Mouse (Mus musculus) adrenal gland, adult 18-20 months (tissue): ENCODE measurements around the gene Acot11. TPM values are rescaled to one million over a fixed set of nuclear protein-coding genes. Genes with fewer than 3 reads are reported as not detected.
"Not testable (repeated sequence)": the region's sequence is repeated elsewhere in the genome, so short reads cannot be mapped to it uniquely, and the experiment has no call there.

Experiments used
- DNase-seq, 2 experiments: peaks; one replicate each; pipeline ENCODE4 v3.0.0; 2021 to 2022; ENCODE audit warnings: low spot score in 2 of 2
- total RNA-seq, 2 experiments: library from RNA; stranded (reverse); gene quantifications; 1 replicate in 1 of 2; 2 replicates in 1 of 2; pipeline ENCODE4 v1.2.3; 2021

Gene Acot11
- total RNA-seq, 2 experiments from 2014 or later: 99.8 to 239 TPM

DNA sequence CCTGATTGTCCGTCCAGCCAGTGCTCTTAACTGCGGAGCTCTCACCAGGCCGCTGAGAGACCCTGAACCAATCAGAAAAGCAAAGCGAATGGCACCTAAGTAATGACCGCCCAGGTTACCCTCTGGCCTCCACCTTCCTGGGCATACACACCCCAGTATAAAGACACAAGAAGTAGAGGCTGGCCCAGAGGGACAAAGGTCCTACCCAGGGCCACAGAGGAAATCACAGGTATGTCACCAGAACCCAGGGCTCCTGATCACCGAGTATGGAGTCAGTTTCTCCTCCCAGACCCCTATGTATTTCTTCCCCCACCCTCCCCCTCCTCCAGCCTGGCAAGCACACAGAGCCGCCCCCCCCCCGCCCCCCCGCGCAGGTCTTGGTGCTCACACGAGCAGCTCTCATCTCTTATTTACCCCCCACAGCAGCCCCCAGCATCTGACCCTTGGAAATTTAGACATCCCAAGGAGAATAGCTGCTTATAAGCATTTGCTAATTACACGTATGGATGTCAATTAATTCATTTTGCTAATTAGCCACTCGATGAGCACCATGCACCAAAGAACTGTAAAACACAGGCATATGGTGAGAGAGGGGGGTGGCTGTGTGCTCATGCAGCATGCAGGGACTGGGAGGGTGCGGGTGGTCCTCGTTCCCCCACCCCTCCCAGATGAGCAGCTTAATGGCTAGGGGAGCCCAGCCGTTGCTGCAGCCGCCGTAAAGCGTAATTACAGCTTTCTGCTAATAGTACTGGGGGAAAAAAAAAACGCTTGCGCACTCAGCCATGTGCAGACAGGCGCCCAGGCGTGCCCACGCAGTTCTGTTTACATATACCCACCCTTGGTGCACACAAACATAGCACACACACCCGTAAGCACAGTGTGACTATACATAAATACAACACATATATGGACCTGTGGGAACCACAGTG lies 10.9 kb upstream of the Acot11 start:
- no peak for DNase-seq

DNA sequence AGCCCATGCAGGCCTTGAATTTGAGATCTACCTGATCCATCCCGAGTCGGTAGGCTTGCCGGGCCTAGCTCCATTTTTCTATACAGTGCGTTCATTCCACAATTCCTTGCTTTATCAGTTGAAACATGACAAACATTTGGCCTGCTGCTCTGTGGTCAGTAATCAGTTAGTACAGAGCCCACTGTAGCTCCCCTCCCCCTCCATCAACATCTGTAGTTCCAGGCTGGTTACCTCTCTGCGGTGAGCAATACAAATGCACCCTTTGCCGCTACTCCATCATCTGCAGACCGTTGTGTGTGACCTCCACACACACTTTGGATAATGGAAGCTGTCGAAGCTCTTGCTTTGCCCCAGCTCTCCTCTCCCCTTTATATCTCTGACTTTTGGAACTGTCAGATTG lies 6.4 kb upstream of the Acot11 start:
- DNase-seq: no peak

DNA sequence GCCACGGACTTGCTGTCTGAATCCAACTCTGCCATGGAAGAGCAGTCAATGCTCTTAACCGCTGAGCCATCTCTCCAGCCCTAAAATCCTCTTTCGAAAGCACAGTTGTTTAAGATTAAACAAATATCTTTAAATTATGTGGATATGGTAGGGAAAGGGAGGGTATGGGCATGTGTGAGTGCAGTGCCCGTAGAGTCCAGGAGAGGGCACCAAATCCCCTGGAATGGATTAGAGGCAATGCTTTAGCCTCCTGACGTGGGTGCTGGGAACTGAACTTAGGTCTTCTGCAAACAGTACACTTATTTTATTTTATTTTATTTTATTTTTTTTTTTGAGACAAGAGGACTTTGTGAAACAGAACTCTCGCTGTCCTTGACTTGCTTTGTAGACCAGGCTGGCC lies 5.2 kb upstream of the Acot11 start:
- DNase-seq: no peak

DNA sequence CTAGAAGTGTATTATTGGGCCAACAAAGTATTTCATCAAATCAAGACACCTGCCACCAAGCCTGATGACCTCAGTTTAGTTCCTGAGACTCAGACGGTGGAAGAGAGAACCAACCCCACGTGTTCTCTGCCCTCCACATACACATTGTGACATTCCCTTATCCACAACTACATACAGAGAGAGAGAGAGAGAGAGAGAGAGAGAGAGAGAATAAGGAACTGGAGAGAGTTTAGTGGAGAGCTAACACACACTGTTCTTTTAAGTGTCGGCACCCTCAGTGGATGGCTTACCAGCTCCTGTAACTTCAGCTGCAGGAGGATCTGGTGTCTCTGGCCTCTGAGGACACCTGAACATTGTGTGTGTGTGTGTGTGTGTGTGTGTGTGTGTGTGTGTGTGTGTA lies 2.5 kb upstream of the Acot11 start:
- no peak for DNase-seq

DNA sequence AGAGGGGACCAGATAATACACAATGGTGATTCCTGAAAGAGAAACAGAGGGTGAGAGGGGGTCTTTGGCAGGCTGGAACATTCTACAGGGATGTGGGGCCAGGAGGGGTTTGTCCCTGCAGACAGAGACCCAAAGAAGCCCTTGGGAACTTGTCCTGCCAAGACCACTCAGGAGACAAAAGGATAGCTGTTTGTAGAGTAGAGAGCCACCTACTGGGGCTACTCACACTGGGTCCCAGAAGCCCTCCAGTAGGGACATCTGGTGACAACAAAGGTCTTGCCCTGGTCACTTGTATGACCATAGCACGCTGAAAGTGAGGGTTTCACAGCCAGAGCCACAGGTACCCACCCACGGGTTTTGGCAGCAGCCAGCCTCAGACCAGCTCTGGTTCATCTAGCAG lies 1.1 kb upstream of the Acot11 start:
- DNase-seq: no peak

DNA sequence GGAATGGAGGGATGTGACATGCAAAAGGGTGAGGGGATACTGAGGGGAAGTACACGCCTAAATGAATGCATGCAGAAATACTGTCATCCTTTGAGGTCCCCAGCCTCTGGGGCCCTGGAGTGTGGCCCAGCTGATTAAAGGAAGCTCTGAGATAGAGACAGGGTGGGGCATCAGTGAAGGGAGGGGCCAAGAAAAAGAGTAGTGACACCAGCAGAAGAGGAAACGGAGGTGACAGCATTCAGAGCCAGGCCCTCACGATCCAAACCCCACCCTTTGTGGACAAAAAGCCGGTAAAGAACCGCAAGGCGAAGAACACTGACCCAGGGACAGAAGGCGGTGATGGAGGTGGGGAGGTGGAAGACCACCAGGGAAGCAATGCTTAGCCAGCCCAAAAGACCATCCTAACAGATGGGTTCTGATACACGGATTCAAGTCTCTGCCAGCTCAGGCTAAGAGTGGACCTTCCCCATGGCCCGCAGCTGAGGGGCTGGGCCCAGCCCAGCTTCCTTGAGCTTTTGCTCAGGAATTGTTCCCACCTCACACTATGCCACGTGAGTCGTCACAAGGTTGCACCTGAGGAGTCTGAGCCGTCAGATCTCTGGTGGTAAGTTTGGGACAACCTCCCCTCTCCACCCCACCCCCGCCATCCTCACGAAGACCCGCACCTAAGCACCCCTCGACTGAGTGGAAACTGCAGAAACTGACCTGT lies 443 bp downstream of the Acot11 start:
- no peak for DNase-seq

DNA sequence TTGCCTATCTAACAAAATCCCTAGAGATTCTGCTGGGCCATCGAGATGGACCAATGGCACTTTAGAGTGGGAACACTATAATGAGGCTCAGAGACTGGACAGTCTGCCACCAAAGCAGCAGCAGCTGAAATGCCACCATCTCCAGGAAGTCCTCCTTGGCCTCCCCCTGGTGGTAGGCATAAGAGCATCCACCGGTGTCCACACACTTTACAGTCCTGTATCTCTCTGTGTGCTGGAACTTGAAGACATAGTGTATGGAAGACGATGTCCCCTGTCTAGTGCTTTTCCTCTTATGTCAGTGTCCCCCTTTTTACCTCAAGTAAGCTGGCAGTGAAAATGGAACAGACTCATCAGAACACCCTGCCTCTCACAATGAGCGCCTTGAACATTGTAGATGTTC lies 1.0 kb downstream of the Acot11 start:
- no peak for DNase-seq

DNA sequence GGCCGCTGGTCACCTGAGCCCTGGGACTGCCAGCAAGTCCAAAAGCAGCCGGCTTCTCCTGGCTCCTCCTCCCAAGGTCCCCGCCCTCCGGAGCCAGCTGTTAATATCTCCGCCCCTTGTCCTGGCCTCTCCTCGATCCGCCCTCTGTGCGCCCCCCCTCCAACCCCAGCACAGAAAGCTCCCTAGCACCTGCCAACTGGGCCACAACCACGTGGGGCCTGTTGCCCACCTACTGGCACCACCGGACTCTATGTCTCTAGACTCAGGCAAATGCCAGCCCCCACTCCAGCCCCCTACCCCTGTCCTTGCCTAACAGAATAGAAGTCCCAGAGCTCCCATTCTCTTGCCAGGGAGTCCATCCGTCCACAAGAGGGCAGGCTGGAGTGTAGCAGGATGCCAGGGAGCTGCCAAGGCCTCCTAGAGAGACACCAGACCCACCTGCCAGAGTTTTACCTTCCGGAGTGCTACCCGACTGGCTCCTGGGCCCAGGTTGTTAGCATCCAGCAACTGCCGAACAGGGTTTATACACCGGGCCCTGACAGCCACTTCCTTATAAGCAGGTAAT lies 4.9 kb downstream of the Acot11 start:
- peak; percentile 63 to 66 for DNase-seq

DNA sequence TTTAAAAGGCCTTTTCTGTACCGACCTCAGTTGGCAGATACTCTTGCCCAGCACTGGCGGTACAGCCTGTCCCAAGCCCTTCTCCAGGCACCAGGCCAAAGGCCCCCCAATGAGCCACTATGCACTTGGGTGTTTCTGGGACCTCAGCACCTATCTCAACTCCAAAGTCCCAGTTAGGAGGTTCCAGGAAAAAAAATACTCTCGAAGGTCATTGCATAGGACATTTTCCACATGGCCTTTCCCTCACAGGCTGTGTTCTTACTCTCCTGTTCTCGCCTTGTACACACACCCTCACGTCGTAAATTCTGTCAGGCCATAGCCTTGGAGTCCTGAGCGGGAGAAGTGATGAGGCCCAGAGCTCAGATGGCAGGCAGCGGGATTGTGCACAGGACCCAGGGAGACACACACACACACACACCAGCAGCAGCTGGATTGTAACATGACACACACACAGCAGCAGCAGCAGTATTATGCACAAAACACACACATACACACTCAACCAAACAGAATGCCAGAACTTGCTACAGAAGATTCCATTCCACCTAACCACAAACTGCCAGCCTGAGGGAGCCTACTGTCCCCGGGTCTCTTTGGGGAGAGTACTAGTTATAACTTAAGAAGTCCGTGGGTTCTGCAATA lies 5.8 kb downstream of the Acot11 start:
- no peak for DNase-seq

DNA sequence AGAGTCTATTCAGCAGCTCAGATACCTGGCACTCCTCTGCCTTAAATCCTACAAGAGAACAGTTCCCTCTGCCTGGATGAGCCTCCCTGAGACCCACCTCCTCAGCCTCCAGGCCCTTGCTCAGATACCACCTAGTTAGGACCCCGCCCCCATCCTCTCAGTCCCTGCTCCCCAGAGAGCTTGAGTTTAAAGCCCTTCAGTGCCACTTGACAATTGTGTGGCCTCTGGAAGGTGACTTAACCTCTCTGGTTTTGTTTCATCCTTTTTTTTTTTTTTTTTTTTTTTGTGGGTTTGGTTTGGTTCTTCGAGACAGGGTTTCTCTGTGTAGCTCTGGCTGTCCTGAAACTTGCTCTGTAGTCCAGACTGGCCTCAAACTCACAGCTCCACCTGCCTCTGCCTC lies 9.5 kb downstream of the Acot11 start:
- no peak for DNase-seq

DNA sequence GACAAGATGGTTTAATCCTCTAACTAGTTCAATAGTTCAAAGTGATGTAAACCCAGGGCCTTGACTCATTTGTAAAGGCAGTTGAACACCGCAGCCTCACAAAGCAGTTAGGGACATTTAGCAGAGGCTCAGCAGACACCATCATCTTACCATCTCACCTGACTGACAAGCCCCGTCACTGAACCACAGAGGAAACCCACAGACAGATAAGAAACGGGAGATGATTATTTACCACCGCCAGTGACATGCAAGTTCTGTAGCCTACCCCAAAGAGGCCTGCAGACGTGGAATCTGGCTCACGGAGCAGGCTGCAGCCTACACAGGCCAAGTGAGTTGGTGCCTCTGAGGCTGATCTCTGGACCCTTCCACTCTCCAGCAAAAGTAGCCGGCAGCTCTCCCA lies 10.6 kb downstream of the Acot11 start:
- DNase-seq: no peak

DNA sequence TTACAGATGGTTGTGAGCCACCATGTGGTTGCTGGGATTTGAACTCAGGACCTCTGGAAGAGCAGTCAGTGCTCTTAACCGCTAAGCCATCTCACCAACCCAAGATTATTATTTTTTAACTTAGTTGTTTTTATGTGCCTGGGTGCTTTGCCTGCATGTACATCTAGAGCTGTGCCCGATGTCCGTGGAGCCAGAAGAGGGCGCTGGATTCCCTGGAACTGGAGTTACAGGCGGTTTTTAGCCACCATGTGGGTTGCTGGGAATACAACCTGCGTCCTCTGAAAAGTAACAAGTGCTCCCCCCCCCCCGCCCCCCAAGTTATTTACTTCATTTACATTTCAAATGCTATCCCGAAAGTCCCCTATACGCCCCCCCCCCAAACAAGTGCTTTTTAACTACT lies 11.0 kb downstream of the Acot11 start:
- DNase-seq: not testable (repeated sequence)

DNA sequence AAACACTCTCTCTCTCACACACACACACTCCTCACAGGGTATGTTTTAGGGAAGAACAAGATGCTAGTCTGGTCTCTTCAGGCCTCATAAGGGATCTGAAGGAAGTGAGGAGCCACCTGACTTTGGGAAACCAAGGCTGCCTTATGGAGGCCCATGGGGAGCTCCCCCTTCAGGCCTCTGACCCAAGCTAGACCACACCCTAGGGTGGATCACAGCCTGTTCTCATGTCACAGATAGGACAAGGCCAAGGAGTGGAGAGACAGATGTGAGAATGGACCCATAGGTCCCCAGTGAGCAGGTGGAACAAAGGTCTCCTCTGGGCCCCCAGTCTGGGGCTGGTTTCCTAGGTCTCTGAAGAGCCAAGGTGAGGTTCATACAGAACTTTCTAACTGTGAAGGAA lies 12.5 kb downstream of the Acot11 start:
- no peak for DNase-seq

DNA sequence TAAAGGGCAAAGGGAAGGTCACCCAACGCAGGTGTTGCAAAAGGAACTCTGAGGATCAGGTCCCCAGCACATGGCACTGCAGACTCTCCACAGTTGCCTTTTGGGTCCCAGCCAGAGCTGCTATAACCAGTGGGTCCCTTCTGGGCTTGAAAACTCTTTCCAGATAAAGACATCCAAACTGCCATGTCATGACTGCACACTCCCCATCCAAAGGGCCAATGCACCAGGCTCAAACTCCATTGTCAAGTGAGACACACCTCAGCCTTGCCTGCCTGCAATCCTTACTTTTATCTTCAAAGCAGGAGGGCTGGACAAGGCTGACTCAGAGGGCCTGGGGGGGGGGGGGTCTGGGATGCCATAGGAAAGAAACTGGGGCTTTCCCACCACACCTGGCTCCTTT lies 13.9 kb downstream of the Acot11 start:
- DNase-seq: no peak

DNA sequence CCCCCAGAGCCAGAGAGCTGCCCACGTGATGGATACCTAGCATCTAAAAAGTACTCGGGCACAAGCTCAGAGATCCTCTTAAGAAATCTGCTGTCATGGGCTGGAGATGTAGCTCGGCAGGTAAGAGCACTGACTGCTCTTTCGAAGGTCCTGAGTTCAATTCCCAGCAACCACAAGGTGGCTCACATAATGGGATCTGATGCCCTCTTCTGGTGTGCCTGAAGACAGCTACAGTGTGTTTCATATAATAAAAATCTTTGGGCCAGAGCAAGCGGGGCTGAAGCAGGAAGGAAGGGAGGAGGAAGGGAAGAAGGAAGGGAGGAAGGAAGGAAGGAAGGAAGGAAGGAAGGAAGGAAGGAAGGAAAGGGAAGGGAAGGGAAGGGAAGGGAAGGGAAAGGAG lies 14.6 kb downstream of the Acot11 start:
- DNase-seq: not testable (repeated sequence)

DNA sequence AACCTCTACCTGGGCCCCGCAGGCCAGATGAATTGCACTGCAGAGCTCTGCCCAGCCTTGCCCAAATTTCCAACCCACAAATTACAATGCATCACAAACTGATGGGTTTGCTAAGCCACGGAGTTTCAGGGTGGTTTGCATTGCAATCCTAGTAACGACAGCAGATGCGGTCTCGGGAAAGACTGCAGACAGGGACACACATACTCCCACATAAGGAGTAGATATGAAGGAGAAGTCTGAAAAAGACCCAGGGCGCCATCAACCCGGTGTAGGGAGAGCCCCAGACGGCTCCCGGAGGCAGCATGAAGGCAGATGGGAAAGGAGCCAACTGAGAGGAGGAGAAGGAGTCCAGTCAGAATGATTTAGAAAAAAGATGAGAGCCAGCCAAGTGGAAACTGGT lies 15.1 kb downstream of the Acot11 start:
- no peak for DNase-seq

DNA sequence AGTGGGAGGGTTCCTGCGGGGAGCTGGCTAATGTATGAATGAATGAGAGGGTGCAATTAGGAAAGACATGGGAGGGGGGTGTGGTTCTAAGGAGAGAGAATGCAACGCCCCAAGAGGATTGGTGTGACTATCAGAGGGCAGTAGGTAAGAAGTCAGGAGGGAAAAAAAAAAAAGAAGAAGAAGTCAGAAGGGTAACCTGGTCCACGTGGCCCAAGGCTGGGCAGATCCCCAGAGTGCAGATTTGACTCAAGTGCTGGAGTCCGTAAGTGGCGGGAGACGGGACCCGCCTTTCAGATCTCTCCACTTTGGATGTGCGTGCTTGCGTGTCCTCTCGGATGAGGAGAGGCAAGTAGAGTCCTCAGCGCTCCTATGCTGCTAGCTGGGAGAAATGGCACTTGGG lies 16.2 kb downstream of the Acot11 start:
- DNase-seq: no peak

DNA sequence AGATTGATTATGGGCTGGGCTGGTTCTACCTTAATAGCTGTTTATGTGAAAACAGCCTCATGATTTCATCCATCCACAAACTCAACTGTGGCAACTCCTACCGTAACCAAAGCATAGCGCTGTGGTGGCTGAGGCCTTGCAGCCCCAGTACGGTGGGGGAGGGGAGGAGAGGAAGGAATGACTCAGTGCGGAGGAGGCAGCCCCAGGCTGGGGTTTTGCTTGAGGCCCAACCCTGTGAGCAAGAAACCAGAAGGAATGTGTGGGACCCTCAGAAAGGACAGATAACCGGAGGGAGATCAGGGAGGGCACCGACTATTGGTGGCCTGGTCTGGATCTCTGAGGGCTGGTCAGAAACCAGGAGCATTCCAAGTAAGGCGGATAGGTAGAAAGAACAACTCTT lies 17.0 kb downstream of the Acot11 start:
- DNase-seq: no peak

DNA sequence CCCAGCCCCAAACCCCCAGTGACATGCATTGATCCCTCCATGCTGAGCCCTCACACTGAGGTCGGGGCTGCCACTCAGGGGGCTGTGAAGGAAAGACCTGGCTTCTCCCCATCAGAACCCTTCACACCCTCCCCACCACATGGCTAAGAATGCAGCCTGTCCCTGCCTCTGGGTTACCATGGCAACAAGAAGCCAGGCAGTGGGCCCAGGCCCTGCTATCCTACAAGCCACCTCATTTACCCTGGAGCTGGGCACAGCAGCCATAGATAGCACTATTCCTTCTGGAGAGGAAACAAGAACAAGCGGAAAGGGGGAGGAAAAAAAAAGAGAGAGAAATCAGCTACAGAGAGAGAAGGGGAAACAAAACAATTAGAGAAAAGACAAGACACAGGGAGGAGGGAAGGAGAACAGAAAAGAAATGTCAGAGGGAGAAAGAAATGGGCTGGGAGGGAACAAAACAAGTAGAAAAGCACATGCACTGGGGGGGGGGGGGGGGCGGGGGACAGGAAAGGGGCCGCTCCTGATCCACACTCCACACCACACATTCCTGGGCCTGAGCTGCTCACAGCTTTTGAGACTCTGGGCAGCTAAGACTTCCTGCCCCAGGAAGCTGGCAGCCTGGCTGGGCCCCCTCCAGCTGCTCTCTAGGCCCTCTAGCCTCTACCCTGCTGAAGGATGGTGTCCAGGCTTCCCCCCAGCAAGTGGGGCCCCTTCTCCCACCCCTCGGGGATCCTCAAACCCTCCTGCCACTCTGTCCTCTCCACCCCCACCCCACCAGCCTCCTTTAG lies 18.9 kb downstream of the Acot11 start:
- DNase-seq: no peak

DNA sequence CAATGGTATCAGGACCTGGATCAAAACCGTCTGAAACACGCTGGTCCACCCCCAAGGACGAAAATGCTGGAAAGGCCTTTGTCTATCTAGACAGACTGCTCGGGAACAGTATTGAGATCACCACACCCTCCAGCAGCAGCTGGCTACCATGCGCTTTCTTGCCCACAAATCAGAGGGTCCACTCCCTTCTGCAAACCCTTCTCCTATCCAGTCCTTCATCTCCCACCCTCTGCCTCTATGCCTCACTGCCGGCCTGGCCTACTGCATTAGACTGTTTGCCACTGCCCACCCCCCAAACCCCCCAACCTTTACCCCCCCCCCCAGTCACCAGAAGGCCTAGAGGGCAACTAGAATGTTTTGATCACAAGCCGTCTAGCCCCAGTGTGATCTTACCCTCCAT lies 19.5 kb downstream of the Acot11 start:
- DNase-seq: no peak

DNA sequence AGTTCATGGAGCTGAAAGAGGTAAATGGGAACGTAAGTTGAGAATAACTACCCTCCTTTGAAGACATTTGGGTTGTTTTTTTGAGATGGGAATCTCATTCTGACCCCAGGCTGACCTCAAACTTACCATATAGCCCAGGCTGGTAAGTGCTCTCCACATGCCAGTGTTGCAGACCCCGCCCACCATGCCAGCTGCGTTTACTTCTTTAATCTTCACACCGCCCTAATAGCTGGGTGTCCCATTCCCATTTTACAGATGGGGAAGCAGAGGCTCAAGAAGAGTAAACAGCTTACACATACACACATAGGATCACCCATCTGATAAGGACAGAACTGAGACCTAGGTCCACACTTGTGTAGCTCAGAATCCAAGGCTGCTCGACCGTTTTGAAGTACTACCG lies 20.0 kb downstream of the Acot11 start:
- no peak for DNase-seq
